Mouse (Mus musculus): ENCODE data around the gene Ramac. TPM values are rescaled to one million over a fixed set of nuclear protein-coding genes. Genes with fewer than 3 reads are reported as not detected.

The Ramac gene
- polyA plus RNA-seq, 1 experiment from 2014 or later, result 127 TPM

Other genes starting within 250 kb of the Ramac start
- gene Fsd2, start 196.0 kb upstream of the Ramac start, polyA plus RNA-seq (2016; fragmentation: Nextera tagmentation; extraction: Ambion mirVana), result 0.05 TPM in 2 replicates
- gene Whamm, start 191.7 kb upstream of the Ramac start, polyA plus RNA-seq (2016; fragmentation: Nextera tagmentation; extraction: Ambion mirVana), result 1.8 and 3.0 TPM in 2 replicates
- 12.6 and 13.1 TPM in 2 replicates for gene Homer2, start 55.4 kb upstream of the Ramac start, polyA plus RNA-seq (2016; fragmentation: Nextera tagmentation; extraction: Ambion mirVana)
- gene 3110040N11Rik, start 26.6 kb downstream of the Ramac start, polyA plus RNA-seq (2016; fragmentation: Nextera tagmentation; extraction: Ambion mirVana), result 38.3 and 40.9 TPM in 2 replicates
- gene Btbd1, start 66.5 kb downstream of the Ramac start, polyA plus RNA-seq (2016; fragmentation: Nextera tagmentation; extraction: Ambion mirVana), result 56.6 and 60.7 TPM in 2 replicates
- not detected in 2 replicates for gene Gm10160, start 92.9 kb downstream of the Ramac start, polyA plus RNA-seq (2016; fragmentation: Nextera tagmentation; extraction: Ambion mirVana)
- 11.2 and 11.7 TPM in 2 replicates for gene Tm6sf1, start 96.1 kb downstream of the Ramac start, polyA plus RNA-seq (2016; fragmentation: Nextera tagmentation; extraction: Ambion mirVana)
- gene Hdgfl3, start 171.5 kb downstream of the Ramac start, polyA plus RNA-seq (2016; fragmentation: Nextera tagmentation; extraction: Ambion mirVana), result 23.5 and 24.7 TPM in 2 replicates
- gene Bnc1, start 229.4 kb downstream of the Ramac start, polyA plus RNA-seq (2016; fragmentation: Nextera tagmentation; extraction: Ambion mirVana), result 0.54 and 0.76 TPM in 2 replicates

Data from forebrain, embryonic 10.5 days (tissue).